Mouse (Mus musculus): ENCODE measurements around the gene Hist1h1a. TPM values are rescaled to one million over a fixed set of nuclear protein-coding genes. Genes with fewer than 3 reads are reported as not detected.
A peak's percentile ranks its signal among the peaks of the same experiment; 100 is the strongest.
"Not testable (repeated sequence)": the region's sequence is repeated elsewhere in the genome, so short reads cannot be mapped to it uniquely, and the experiment has no call there.

Gene Hist1h1a
- polyA plus RNA-seq, 1 experiment: 3.3 TPM

DNA sequence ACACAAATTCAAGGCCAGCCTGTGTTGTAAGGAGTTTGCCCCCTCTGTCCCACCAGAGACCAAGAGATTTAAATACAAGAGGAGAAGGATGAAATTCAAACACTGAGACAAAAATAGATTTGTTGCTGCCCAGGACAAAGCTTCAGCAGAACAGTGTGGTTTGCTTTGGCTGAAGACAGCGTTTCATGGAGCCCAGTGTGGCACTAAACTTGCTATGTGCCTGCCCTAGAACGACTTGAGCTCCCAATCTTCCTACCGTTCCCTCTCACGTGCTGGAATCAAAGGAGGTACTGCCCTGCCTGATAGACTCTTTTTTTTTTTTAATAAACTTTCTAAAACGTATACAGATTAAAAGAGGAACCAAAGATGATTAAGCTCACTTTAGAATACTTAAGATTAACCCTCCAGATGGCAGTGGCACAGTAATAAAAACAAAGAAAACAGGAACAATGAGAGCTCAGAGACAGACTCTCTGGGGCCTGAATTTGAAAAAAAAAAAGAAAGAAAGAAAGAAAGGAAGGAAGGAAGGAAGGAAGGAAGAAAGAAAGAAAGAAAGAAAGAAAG lies 5.5 kb downstream of the Hist1h1a start:
- TF ChIP-seq FLI1 (IDR thresholded peaks at IDR 0.05; ENCODE audit: low read length) (no peak), GATA1 (IDR thresholded peaks at IDR 0.05; ENCODE audit: borderline replicate concordance, low read length) (no peak)
- H3K4me1 ChIP-seq: peaks cover 36% of the 10 kb centered on the region
- no peaks in the 10 kb centered on the region for H3K9me3 ChIP-seq
- no peaks in the 10 kb centered on the region for H3K27me3 ChIP-seq (replicated peaks)
- H3K36me3 ChIP-seq (replicated peaks; ENCODE audit: low read length): no peaks in the 10 kb centered on the region
- peak overlapping the region; percentile 8 for H3K4me3 ChIP-seq (replicated peaks)

DNA sequence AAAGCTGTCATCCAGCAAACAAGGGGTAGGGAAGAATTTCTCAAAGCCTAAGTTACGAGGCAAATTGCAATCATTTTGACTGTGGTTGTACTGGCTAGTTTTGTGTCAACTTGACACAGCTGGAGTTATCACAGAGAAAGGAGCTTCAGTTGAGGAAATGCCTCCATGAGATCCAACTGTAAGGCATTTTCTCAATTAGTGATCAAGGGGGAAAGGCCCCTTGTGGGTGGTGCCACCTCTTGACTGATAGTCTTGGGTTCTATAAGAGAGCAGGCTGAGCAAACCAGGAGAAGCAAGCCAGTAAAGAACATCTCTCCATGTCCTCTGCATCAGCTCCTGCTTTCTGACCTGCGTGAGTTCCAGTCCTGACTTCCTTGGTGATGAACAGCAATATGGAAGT lies 6.1 kb downstream of the Hist1h1a start, which contains the start of gene Trim38:
Trim38 (plus strand) TSS at position 301 of the 400 bp plus-strand sequence.
- H3K27me3 ChIP-seq (replicated peaks); H3K9me3 ChIP-seq; H3K36me3 ChIP-seq (replicated peaks; ENCODE audit: low read length): not testable (repeated sequence)
- Histone ChIP-seq H3K4me1 (peaks cover 29% of the 10 kb centered on the region), H3K4me3 (replicated peaks) (peak within 1 kb of the TSS; percentile 8)

DNA sequence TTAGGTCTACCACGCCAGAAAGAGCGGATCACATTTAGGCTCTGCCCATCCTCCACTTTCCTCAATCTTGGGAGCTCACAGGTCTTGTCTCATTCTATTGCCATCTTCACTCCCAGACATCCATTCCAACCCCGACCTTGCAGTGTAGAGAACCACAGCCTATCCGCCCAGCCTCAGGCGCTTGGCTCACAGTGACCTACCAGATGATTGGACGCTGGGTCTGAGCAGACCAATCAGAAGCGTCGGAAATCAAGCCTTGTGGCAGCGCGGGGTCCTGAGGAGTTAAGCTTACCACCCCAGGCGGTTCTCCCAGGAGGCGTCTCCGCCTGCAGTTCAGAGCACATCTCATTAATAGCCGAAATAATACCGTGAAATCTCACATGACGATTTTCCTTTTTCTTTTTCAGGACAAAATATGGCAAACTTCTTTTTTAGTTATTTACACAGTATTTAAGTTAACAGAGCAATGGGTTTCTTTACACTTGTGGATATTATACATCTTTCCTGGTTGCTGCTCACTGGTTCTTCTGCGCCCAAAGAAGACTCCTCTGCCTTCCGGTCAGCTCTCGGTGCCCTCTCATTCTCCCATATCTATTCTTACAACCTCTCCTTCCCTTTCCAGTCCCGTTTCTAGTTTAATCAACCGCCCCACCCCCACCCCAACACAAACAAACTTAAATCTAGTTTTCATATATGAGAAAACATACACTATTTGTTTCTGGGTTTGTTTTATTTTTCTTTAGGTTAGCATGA lies 9.3 kb downstream of the Hist1h1a start:
- TF ChIP-seq GATA1 (IDR thresholded peaks at IDR 0.05; ENCODE audit: borderline replicate concordance, low read length) (no peak), FLI1 (IDR thresholded peaks at IDR 0.05; ENCODE audit: low read length) (no peak)
- Histone ChIP-seq H3K9me3 (no peaks in the 10 kb centered on the region), H3K36me3 (replicated peaks; ENCODE audit: low read length) (no peaks in the 10 kb centered on the region), H3K4me3 (replicated peaks) (no peak overlapping the region), H3K4me1 (peaks cover 22% of the 10 kb centered on the region), H3K27me3 (replicated peaks) (no peaks in the 10 kb centered on the region)

DNA sequence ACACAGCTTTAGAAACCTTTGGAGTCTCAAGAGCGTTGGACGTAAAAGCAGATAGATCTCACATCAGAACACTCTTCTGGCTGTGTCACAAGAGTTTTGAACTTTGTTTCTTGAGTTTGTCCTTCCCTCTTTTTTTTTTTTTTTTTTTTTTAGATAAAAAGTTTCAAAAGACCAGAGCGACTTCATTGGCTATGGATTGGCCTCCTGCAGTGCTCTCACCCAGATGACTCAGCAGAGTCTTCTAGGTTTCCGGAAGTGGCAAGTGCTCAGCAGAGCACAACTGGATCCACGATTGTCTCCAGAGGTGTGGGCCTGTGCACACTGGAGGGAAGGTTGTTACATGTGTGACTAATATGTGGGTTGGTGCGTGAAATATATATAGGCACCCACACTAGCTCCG lies 14.9 kb downstream of the Hist1h1a start:
- Histone ChIP-seq H3K4me1 (peaks cover 14% of the 10 kb centered on the region), H3K36me3 (replicated peaks; ENCODE audit: low read length) (no peaks in the 10 kb centered on the region), H3K9me3 (no peaks in the 10 kb centered on the region), H3K4me3 (replicated peaks) (no peak overlapping the region), H3K27me3 (replicated peaks) (peaks cover 4% of the 10 kb centered on the region)
- TF ChIP-seq GATA1 (IDR thresholded peaks at IDR 0.05; ENCODE audit: borderline replicate concordance, low read length) (no peak), FLI1 (IDR thresholded peaks at IDR 0.05; ENCODE audit: low read length) (no peak)

DNA sequence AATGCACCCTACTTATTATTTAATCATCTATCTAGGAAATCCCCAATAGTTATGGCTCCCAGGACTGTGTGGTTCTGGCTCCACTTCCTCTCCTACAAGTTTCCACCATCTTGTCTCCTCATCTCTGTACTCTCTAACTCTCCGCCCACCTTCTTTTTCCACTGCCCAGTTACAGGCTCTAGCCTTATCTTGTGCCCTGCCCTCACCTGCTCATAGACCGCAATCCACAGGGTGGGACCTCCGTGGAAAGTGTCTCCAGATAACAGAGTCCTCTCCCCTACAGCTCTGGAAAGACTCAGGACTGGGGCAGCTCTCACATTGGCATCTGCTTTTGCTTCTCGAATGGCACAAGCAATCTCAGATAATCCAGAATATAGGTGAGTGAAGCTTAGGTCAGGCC lies 15.6 kb downstream of the Hist1h1a start:
- TF ChIP-seq GATA1 (IDR thresholded peaks at IDR 0.05; ENCODE audit: borderline replicate concordance, low read length): no peak
- no peak for TF ChIP-seq FLI1 (IDR thresholded peaks at IDR 0.05; ENCODE audit: low read length)
- Histone ChIP-seq H3K27me3 (replicated peaks) (peaks cover 4% of the 10 kb centered on the region), H3K36me3 (replicated peaks; ENCODE audit: low read length) (no peaks in the 10 kb centered on the region), H3K9me3 (no peaks in the 10 kb centered on the region), H3K4me3 (replicated peaks) (no peak overlapping the region), H3K4me1 (peaks cover 14% of the 10 kb centered on the region)

DNA sequence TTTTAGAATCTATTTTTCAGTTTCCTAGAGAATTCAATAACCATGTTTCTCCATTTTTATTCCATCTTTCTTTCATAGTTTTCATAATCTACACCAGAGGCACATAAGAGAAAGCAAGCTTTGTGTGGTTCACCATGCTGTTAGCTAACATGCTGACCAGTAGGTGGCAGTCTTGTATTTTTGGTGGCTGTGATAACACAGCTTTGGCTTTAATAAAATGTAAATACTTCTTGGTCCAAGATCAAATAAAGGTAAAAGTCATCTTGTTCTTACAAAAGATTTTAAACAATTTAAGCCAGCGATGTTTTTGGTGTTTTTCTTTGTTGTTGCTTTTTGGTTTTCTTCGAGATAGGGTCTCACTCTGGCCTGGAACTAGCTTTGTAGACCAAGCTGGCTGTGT lies 29.1 kb downstream of the Hist1h1a start:
- H3K9me3 ChIP-seq: peaks cover 6% of the 10 kb centered on the region; the same call in 1 of the 2 replicates
- peaks cover 40% of the 10 kb centered on the region for H3K27me3 ChIP-seq (replicated peaks)
- no peaks in the 10 kb centered on the region for H3K36me3 ChIP-seq (replicated peaks; ENCODE audit: low read length)
- TF ChIP-seq GATA1 (IDR thresholded peaks at IDR 0.05; ENCODE audit: borderline replicate concordance, low read length) (no peak), FLI1 (IDR thresholded peaks at IDR 0.05; ENCODE audit: low read length) (no peak)
- no peaks in the 10 kb centered on the region for H3K4me1 ChIP-seq
- H3K4me3 ChIP-seq (replicated peaks): no peak overlapping the region

DNA sequence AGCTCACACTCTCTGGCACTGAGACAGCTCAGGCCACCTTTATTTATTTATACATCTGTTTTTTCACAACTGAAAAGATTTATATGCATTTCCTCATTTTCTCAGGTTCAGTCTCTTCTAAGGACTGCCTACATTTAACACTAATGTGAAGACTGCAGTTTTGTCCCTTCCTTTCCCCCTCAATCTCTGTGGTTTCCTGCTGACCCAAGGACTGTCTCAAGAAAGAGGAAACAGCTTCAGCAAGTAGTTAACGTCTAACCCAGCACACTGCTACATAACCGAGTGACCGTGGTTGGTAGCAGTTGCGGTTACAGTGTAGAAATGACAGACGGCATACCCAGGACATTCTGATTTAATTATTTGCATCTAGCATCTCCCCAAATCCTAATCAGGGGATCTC lies 35.9 kb downstream of the Hist1h1a start:
- no peaks in the 10 kb centered on the region for H3K36me3 ChIP-seq (replicated peaks; ENCODE audit: low read length)
- peaks cover 17% of the 10 kb centered on the region for H3K4me1 ChIP-seq
- no peaks in the 10 kb centered on the region for H3K9me3 ChIP-seq
- TF ChIP-seq GATA1 (IDR thresholded peaks at IDR 0.05; ENCODE audit: borderline replicate concordance, low read length): no peak
- no peak for TF ChIP-seq FLI1 (IDR thresholded peaks at IDR 0.05; ENCODE audit: low read length)
- no peak overlapping the region for H3K4me3 ChIP-seq (replicated peaks)
- H3K27me3 ChIP-seq (replicated peaks): peaks cover 53% of the 10 kb centered on the region

DNA sequence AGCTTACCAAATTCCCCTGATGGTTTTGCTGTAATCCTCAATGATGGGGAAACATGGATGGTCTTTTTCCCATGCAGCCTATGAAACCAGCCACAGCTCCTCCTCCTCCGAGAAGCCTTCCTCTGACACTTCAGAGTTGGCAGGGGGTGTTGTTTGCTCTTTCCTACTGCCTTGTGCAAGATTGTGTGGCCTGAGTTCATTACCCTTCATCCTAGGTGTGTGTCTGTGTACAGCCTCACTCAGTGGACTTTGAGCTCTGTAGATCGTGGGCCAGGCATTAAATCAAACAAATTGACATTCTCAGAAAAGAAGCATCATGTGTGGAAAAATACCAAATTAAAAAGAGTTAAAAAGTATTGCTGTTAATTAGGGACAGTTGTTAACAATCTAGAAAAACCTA lies 41.1 kb downstream of the Hist1h1a start:
- TF ChIP-seq GATA1 (IDR thresholded peaks at IDR 0.05; ENCODE audit: borderline replicate concordance, low read length): no peak
- no peaks in the 10 kb centered on the region for H3K36me3 ChIP-seq (replicated peaks; ENCODE audit: low read length)
- H3K4me1 ChIP-seq: peaks cover 7% of the 10 kb centered on the region
- peaks cover 5% of the 10 kb centered on the region; the same call in 1 of the 2 replicates for H3K9me3 ChIP-seq
- no peak overlapping the region for H3K4me3 ChIP-seq (replicated peaks)
- H3K27me3 ChIP-seq (replicated peaks): peaks cover 45% of the 10 kb centered on the region

DNA sequence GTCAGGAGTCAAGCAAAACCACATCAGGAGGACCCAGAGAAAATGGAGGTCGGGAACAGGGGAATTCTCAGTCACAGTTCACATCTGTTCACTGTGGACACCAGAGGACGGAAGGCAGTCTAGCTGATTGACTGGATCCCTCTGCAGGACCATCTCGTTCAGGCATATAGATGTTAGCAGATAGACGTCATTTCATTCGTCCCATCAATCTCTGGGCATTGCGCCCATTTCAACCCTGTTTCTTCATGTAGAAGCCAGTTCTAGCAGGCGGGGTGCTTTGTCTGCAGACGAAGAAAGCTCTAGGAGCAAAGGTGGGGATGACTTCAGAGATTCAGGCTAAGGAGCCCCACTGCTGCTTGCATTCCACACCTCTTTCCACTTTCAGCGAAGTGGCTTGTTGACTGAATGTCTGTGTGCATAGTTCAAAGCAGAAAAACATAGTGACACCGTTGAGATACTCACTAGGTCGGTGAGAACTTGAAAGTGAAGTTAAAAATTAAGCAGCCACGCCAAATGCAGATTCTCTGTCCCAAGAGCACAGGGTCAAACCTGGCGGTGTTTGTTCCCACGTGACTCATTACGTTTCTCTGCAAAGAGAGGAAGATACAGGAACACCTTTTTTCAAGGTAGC lies 43.1 kb downstream of the Hist1h1a start, which contains the start of gene Slc17a2:
Slc17a2 (plus strand) TSS at position 572 of the 631 bp plus-strand sequence.
- Histone ChIP-seq H3K27me3 (replicated peaks) (peaks cover 47% of the 10 kb centered on the region), H3K4me3 (replicated peaks) (no peak within 1 kb of the TSS), H3K36me3 (replicated peaks; ENCODE audit: low read length) (no peaks in the 10 kb centered on the region), H3K9me3 (peaks cover 5% of the 10 kb centered on the region; the same call in 1 of the 2 replicates), H3K4me1 (no peaks in the 10 kb centered on the region)
- TF ChIP-seq GATA1 (IDR thresholded peaks at IDR 0.05; ENCODE audit: borderline replicate concordance, low read length) (no peak), FLI1 (IDR thresholded peaks at IDR 0.05; ENCODE audit: low read length) (no peak)

Other genes starting within 250 kb of the Hist1h1a start
- gene Hist1h4h, start 232.6 kb upstream of the Hist1h1a start, polyA plus RNA-seq (2012; ENCODE audit: insufficient read depth, low replicate concordance): 443 and 574 TPM in 2 replicates
- 37.2 and 163 TPM in 2 replicates for gene Hist1h2af, start 229.8 kb upstream of the Hist1h1a start, polyA plus RNA-seq (2012; ENCODE audit: insufficient read depth, low replicate concordance)
- 5.7 and 16.4 TPM in 2 replicates for gene Hist1h3g, start 228.2 kb upstream of the Hist1h1a start, polyA plus RNA-seq (2012; ENCODE audit: insufficient read depth, low replicate concordance)
- gene Hist1h2bh, start 220.3 kb upstream of the Hist1h1a start, polyA plus RNA-seq (2012; ENCODE audit: insufficient read depth, low replicate concordance): 1.4 and 2.0 TPM in 2 replicates
- 7.0 TPM in 1 of 2 replicates, not detected in the other for gene Hist1h3f, start 219.6 kb upstream of the Hist1h1a start, polyA plus RNA-seq (2012; ENCODE audit: insufficient read depth, low replicate concordance)
- 8.9 and 30.2 TPM in 2 replicates for gene Hist1h4f, start 212.0 kb upstream of the Hist1h1a start, polyA plus RNA-seq (2012; ENCODE audit: insufficient read depth, low replicate concordance)
- gene Hist1h1d, start 210.4 kb upstream of the Hist1h1a start, polyA plus RNA-seq (2012; ENCODE audit: insufficient read depth, low replicate concordance): 0.36 and 2.1 TPM in 2 replicates
- gene Hist1h3e, start 201.3 kb upstream of the Hist1h1a start, polyA plus RNA-seq (2012; ENCODE audit: insufficient read depth, low replicate concordance): 17.9 and 26.5 TPM in 2 replicates
- gene Hist1h2ae, start 192.4 kb upstream of the Hist1h1a start, polyA plus RNA-seq (2012; ENCODE audit: insufficient read depth, low replicate concordance): 13.6 and 16.0 TPM in 2 replicates
- gene Hist1h2bg, start 192.3 kb upstream of the Hist1h1a start, polyA plus RNA-seq (2012; ENCODE audit: insufficient read depth, low replicate concordance): 16.8 and 28.8 TPM in 2 replicates
- gene Hist1h2bf, start 189.5 kb upstream of the Hist1h1a start, polyA plus RNA-seq (2012; ENCODE audit: insufficient read depth, low replicate concordance): 7.6 and 73.0 TPM in 2 replicates
- 9.6 TPM in 1 of 2 replicates, not detected in the other for gene Hist1h2ad, start 189.3 kb upstream of the Hist1h1a start, polyA plus RNA-seq (2012; ENCODE audit: insufficient read depth, low replicate concordance)
- gene Hist1h3d, start 187.9 kb upstream of the Hist1h1a start, polyA plus RNA-seq (2012; ENCODE audit: insufficient read depth, low replicate concordance): 4.6 and 5.9 TPM in 2 replicates
- 16.4 and 20.4 TPM in 2 replicates for gene Hist1h4d, start 182.1 kb upstream of the Hist1h1a start, polyA plus RNA-seq (2012; ENCODE audit: insufficient read depth, low replicate concordance)
- 1.1 and 1.9 TPM in 2 replicates for gene Hist1h2be, start 142.5 kb upstream of the Hist1h1a start, polyA plus RNA-seq (2012; ENCODE audit: insufficient read depth, low replicate concordance)
- 4.7 and 22.2 TPM in 2 replicates for gene Hist1h1e, start 141.1 kb upstream of the Hist1h1a start, polyA plus RNA-seq (2012; ENCODE audit: insufficient read depth, low replicate concordance)
- 3.6 and 4.7 TPM in 2 replicates for gene Hist1h2ac, start 79.7 kb upstream of the Hist1h1a start, polyA plus RNA-seq (2012; ENCODE audit: insufficient read depth, low replicate concordance)
- 148 and 151 TPM in 2 replicates for gene Hist1h2bc, start 79.5 kb upstream of the Hist1h1a start, polyA plus RNA-seq (2012; ENCODE audit: insufficient read depth, low replicate concordance)
- gene Hist1h1t, start 67.9 kb upstream of the Hist1h1a start, polyA plus RNA-seq (2012; ENCODE audit: insufficient read depth, low replicate concordance): not detected in 2 replicates
- 4.0 and 19.8 TPM in 2 replicates for gene Hist1h4c, start 65.2 kb upstream of the Hist1h1a start, polyA plus RNA-seq (2012; ENCODE audit: insufficient read depth, low replicate concordance)
- 10.7 TPM in 1 of 2 replicates, not detected in the other for gene Hfe, start 52.8 kb upstream of the Hist1h1a start, polyA plus RNA-seq (2012; ENCODE audit: insufficient read depth, low replicate concordance)
- 353 and 402 TPM in 2 replicates for gene Hist1h1c, start 24.9 kb upstream of the Hist1h1a start, polyA plus RNA-seq (2012; ENCODE audit: insufficient read depth, low replicate concordance)
- 12.6 TPM in 1 of 2 replicates, not detected in the other for gene Hist1h3c, start 18.1 kb upstream of the Hist1h1a start, polyA plus RNA-seq (2012; ENCODE audit: insufficient read depth, low replicate concordance)
- 7.4 TPM in 1 of 2 replicates, not detected in the other for gene Hist1h2bb, start 16.9 kb upstream of the Hist1h1a start, polyA plus RNA-seq (2012; ENCODE audit: insufficient read depth, low replicate concordance)
- gene Hist1h2ab, start 12.5 kb upstream of the Hist1h1a start, polyA plus RNA-seq (2012; ENCODE audit: insufficient read depth, low replicate concordance): 16.0 and 17.5 TPM in 2 replicates
- gene Hist1h3b, start 11.4 kb upstream of the Hist1h1a start, polyA plus RNA-seq (2012; ENCODE audit: insufficient read depth, low replicate concordance): 9.9 and 14.5 TPM in 2 replicates
- gene Hist1h4b, start 6.7 kb upstream of the Hist1h1a start, polyA plus RNA-seq (2012; ENCODE audit: insufficient read depth, low replicate concordance): 17.4 and 40.7 TPM in 2 replicates
- gene Hist1h4a, start 2.4 kb upstream of the Hist1h1a start, polyA plus RNA-seq (2012; ENCODE audit: insufficient read depth, low replicate concordance): 30.3 and 45.4 TPM in 2 replicates
- gene Hist1h3a, start 1.3 kb upstream of the Hist1h1a start, polyA plus RNA-seq (2012; ENCODE audit: insufficient read depth, low replicate concordance): 6.6 and 7.4 TPM in 2 replicates
- gene Trim38, start 6.2 kb downstream of the Hist1h1a start, polyA plus RNA-seq (2012; ENCODE audit: insufficient read depth, low replicate concordance): not detected in 2 replicates
- not detected in 2 replicates for gene Slc17a2, start 43.3 kb downstream of the Hist1h1a start, polyA plus RNA-seq (2012; ENCODE audit: insufficient read depth, low replicate concordance)
- not detected in 2 replicates for gene Slc17a3, start 75.8 kb downstream of the Hist1h1a start, polyA plus RNA-seq (2012; ENCODE audit: insufficient read depth, low replicate concordance)
- not detected in 2 replicates for gene Slc17a1, start 104.1 kb downstream of the Hist1h1a start, polyA plus RNA-seq (2012; ENCODE audit: insufficient read depth, low replicate concordance)
- gene Slc17a4, start 151.3 kb downstream of the Hist1h1a start, polyA plus RNA-seq (2012; ENCODE audit: insufficient read depth, low replicate concordance): not detected in 2 replicates
- gene Hist1h2ba, start 170.5 kb downstream of the Hist1h1a start, polyA plus RNA-seq (2012; ENCODE audit: insufficient read depth, low replicate concordance): not detected in 2 replicates
- not detected in 2 replicates for gene Hist1h2aa, start 170.8 kb downstream of the Hist1h1a start, polyA plus RNA-seq (2012; ENCODE audit: insufficient read depth, low replicate concordance)
- not detected in 2 replicates for gene Scgn, start 227.5 kb downstream of the Hist1h1a start, polyA plus RNA-seq (2012; ENCODE audit: insufficient read depth, low replicate concordance)